Mouse (Mus musculus) midbrain, embryonic 12.5 days (tissue): ENCODE results near the gene 4921524J17Rik. TPM values are rescaled to one million over a fixed set of nuclear protein-coding genes. Genes with fewer than 3 reads are reported as not detected.

Experiments used
- ATAC-seq: fragments of 200-750 bp; cut with Nextera tagmentation; 2 replicates; pipeline ENCODE4 v1.8.0; 2017; ENCODE audit warnings: low read depth, moderate TSS enrichment, moderate library complexity; ENCODE audit not compliant: low FRiP score
- H3K27ac ChIP-seq: fragments of 300-500 bp; sonication (generic); replicated peaks from 2 replicates; pipeline ENCODE4 v1.5.1; 2016; ENCODE audit warnings: mild to moderate bottlenecking
- H3K27me3 ChIP-seq: fragments of 300-500 bp; sonication (generic); 2 replicates; pipeline ENCODE4 v1.6.1; 2016; ENCODE audit warnings: mild to moderate bottlenecking
- H3K36me3 ChIP-seq: fragments of 300-500 bp; sonication (generic); 2 replicates; pipeline ENCODE4 v1.6.1; 2016
- H3K4me1 ChIP-seq: fragments of 300-500 bp; sonication (generic); 2 replicates; pipeline ENCODE4 v1.6.1; 2016
- H3K4me2 ChIP-seq: fragments of 300-500 bp; sonication (generic); replicated peaks from 2 replicates; pipeline ENCODE4 v1.6.1; 2016; ENCODE audit warnings: mild to moderate bottlenecking, moderate library complexity
- H3K4me3 ChIP-seq: fragments of 300-500 bp; sonication (generic); 2 replicates; pipeline ENCODE4 v1.5.1; 2016; ENCODE audit warnings: mild to moderate bottlenecking
- H3K9ac ChIP-seq: fragments of 300-500 bp; sonication (generic); replicated peaks from 2 replicates; pipeline ENCODE4 v1.6.1; 2016; ENCODE audit warnings: mild to moderate bottlenecking, moderate library complexity
- H3K9me3 ChIP-seq: fragments of 300-500 bp; sonication (generic); 2 replicates; pipeline ENCODE4 v1.6.1; 2016; ENCODE audit warnings: mild to moderate bottlenecking
- WGBS: fragments of 180-500 bp; shearing (Covaris S2); methylation state at CpG from one replicate; pipeline ENCODE4 v1.1.7; 2016; 5-methylcytosine and 5-hydroxymethylcytosine counted together
- polyA plus RNA-seq: library from polyadenylated mRNA; unstranded; fragments of >200 nt; fragmentation: Nextera tagmentation; extraction: Ambion mirVana; gene quantifications from 2 replicates; pipeline ENCODE4 v1.2.1, GENCODE M21; 2016

The 4921524J17Rik gene
- polyA plus RNA-seq, 1 experiment from 2014 or later, result 36.7 TPM

DNA sequence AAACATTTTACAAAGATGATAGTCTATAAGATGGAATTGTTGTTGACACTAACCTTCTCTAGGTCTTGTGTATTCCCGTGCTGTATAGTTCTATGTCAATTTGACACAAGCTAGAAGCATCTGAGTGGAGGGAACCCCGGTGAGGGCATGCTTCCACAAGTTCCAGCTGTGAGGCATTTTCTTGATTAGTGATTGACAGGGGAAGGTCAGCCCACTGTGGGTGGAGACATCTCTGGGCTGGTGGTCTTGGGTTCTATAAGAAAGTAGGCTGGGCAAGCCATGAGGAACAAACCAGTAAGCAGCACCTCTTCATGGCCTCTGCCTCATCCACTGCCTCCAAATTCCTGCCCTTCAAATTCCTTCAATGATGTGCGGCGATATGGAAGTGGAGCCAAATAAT lies 58.3 kb downstream of the 4921524J17Rik start:
- Histone ChIP-seq H3K9ac (no peak overlapping the region), H3K27ac (no peak overlapping the region), H3K4me2 (no peak overlapping the region), H3K9me3 (no peaks in the 10 kb centered on the region), H3K4me1 (no peaks in the 10 kb centered on the region), H3K4me3 (no peak overlapping the region), H3K27me3 (no peaks in the 10 kb centered on the region), H3K36me3 (no peaks in the 10 kb centered on the region)
- 80% methylated on average over 4 of the region's 4 CpGs for WGBS
- ATAC-seq, result no peak

- Histone ChIP-seq H3K4me2 (no peak overlapping the region), H3K9me3 (no peaks in the 10 kb centered on the region), H3K4me3 (no peak overlapping the region), H3K4me1 (no peaks in the 10 kb centered on the region), H3K9ac (no peak overlapping the region), H3K36me3 (no peaks in the 10 kb centered on the region), H3K27me3 (no peaks in the 10 kb centered on the region), H3K27ac (no peak overlapping the region)
- no peak for ATAC-seq
- 72% methylated on average over 5 of the region's 5 CpGs for WGBS
Observed at GRCm38 (mm10) chr8:85373435-85374039, 59.1 kb downstream of the 4921524J17Rik start.

GRCm38 (mm10) chr8:85372465-85372839 lies 60.2 kb downstream of the 4921524J17Rik start:
- 87% methylated on average over 1 of the region's 1 CpGs for WGBS
- Histone ChIP-seq H3K9ac (no peak overlapping the region), H3K27ac (no peak overlapping the region), H3K4me1 (no peaks in the 10 kb centered on the region), H3K9me3 (no peaks in the 10 kb centered on the region), H3K27me3 (no peaks in the 10 kb centered on the region), H3K36me3 (no peaks in the 10 kb centered on the region), H3K4me2 (no peak overlapping the region), H3K4me3 (no peak overlapping the region)
- ATAC-seq, result no peak

- no peak for ATAC-seq
- no peak overlapping the region for H3K9ac ChIP-seq
- H3K27ac ChIP-seq, result no peak overlapping the region
- H3K9me3 ChIP-seq, result no peaks in the 10 kb centered on the region
- H3K4me2 ChIP-seq, result no peak overlapping the region
- H3K36me3 ChIP-seq, result no peaks in the 10 kb centered on the region
- H3K27me3 ChIP-seq, result no peaks in the 10 kb centered on the region
- H3K4me1 ChIP-seq, result no peaks in the 10 kb centered on the region
- 83% methylated on average over 5 of the region's 5 CpGs for WGBS
- H3K4me3 ChIP-seq, result no peak overlapping the region
Observed at GRCm38 (mm10) chr8:85371736-85372464, 60.7 kb downstream of the 4921524J17Rik start.

DNA sequence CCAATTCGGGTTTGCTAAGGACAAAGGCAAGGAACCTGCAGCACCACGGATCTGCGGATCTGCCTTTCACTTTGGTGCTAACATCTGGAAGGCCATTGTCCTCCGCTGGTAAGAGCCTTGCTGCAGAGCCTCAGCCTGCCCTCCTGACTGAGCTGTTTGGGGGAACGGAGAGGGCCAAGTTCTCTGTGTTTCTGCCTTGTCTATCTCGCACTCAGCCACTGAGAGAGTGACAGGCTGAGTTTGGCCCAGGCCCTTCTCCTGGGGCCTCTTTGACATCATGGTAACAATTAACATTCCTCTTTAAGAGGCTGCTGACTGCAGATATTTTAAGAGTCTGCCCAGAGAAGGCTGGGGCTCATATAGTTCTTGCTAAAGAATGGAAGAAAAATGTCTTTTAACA lies 67.5 kb downstream of the 4921524J17Rik start:
- ATAC-seq, result no peak
- H3K4me2 ChIP-seq, result no peak overlapping the region
- H3K4me1 ChIP-seq, result 0 out of 2 replicates have a peak, but pooled peaks cover 4% of the 10 kb centered on the region
- H3K4me3 ChIP-seq, result no peak overlapping the region
- no peak overlapping the region for H3K27ac ChIP-seq
- no peak overlapping the region for H3K9ac ChIP-seq
- no peaks in the 10 kb centered on the region for H3K36me3 ChIP-seq
- 59% methylated on average over 6 of the region's 6 CpGs for WGBS
- no peaks in the 10 kb centered on the region for H3K27me3 ChIP-seq
- H3K9me3 ChIP-seq, result no peaks in the 10 kb centered on the region

GRCm38 (mm10) chr8:85364628-85365027 lies 68.0 kb downstream of the 4921524J17Rik start:
- Histone ChIP-seq H3K9ac (no peak overlapping the region), H3K9me3 (no peaks in the 10 kb centered on the region), H3K36me3 (no peaks in the 10 kb centered on the region), H3K4me1 (0 out of 2 replicates have a peak, but pooled peaks cover 4% of the 10 kb centered on the region), H3K27ac (no peak overlapping the region), H3K4me3 (no peak overlapping the region), H3K4me2 (no peak overlapping the region), H3K27me3 (no peaks in the 10 kb centered on the region)
- no peak for ATAC-seq
- 89% methylated on average over 11 of the region's 11 CpGs for WGBS

- WGBS, result 78% methylated on average over 6 of the region's 6 CpGs
- H3K4me1 ChIP-seq, result 0 out of 2 replicates have a peak, but pooled peaks cover 4% of the 10 kb centered on the region
- no peak overlapping the region for H3K4me3 ChIP-seq
- ATAC-seq, result no peak
- H3K36me3 ChIP-seq, result no peaks in the 10 kb centered on the region
- no peaks in the 10 kb centered on the region for H3K27me3 ChIP-seq
- no peak overlapping the region for H3K9ac ChIP-seq
- no peak overlapping the region for H3K4me2 ChIP-seq
- no peak overlapping the region for H3K27ac ChIP-seq
- no peaks in the 10 kb centered on the region for H3K9me3 ChIP-seq
Observed at GRCm38 (mm10) chr8:85363406-85363805, 69.2 kb downstream of the 4921524J17Rik start.

GRCm38 (mm10) chr8:85362211-85362610 lies 70.4 kb downstream of the 4921524J17Rik start:
- no peak for ATAC-seq
- H3K4me2 ChIP-seq, result no peak overlapping the region
- H3K36me3 ChIP-seq, result no peaks in the 10 kb centered on the region
- 84% methylated on average over 4 of the region's 4 CpGs for WGBS
- H3K4me3 ChIP-seq, result no peak overlapping the region
- H3K9ac ChIP-seq, result no peak overlapping the region
- 0 out of 2 replicates have a peak, but pooled peaks cover 4% of the 10 kb centered on the region for H3K4me1 ChIP-seq
- no peaks in the 10 kb centered on the region for H3K9me3 ChIP-seq
- H3K27ac ChIP-seq, result no peak overlapping the region
- H3K27me3 ChIP-seq, result no peaks in the 10 kb centered on the region

Other genes with a start within 250 kb of the 4921524J17Rik start
- not detected in 2 replicates for gene Olfr371, start 206.8 kb downstream of the 4921524J17Rik start, polyA plus RNA-seq
- 98.4 and 98.9 TPM in 2 replicates for gene Orc6, start 133.2 kb downstream of the 4921524J17Rik start, polyA plus RNA-seq
- gene Vps35, start 133.0 kb downstream of the 4921524J17Rik start, polyA plus RNA-seq, result 171 and 180 TPM in 2 replicates
- gene Mylk3, start 46.5 kb downstream of the 4921524J17Rik start, polyA plus RNA-seq, result 1.4 and 1.7 TPM in 2 replicates
- 30.3 and 32.4 TPM in 2 replicates for gene Gpt2, start 59.7 kb upstream of the 4921524J17Rik start, polyA plus RNA-seq
- 160 and 164 TPM in 2 replicates for gene Dnaja2, start 122.5 kb upstream of the 4921524J17Rik start, polyA plus RNA-seq